Mouse (Mus musculus) kidney, adult 2 months (tissue): ENCODE measurements around the gene Tbcel.

Source experiments
- CTCF ChIP-seq: fragments of 200-500 bp; conservative IDR thresholded peaks from 2 replicates; pipeline ENCODE4 v1.5.1; 2011; ENCODE audit warnings: low read depth, mild to moderate bottlenecking, control low read depth, low read length, moderate library complexity, mixed read lengths; ENCODE audit not compliant: insufficient read depth, insufficient read length
- POLR2A ChIP-seq: fragments of 200-500 bp; IDR thresholded peaks from one replicate; pipeline ENCODE4 v1.6.1; 2011; ENCODE audit warnings: low read depth, low read length, control low read depth

DNA sequence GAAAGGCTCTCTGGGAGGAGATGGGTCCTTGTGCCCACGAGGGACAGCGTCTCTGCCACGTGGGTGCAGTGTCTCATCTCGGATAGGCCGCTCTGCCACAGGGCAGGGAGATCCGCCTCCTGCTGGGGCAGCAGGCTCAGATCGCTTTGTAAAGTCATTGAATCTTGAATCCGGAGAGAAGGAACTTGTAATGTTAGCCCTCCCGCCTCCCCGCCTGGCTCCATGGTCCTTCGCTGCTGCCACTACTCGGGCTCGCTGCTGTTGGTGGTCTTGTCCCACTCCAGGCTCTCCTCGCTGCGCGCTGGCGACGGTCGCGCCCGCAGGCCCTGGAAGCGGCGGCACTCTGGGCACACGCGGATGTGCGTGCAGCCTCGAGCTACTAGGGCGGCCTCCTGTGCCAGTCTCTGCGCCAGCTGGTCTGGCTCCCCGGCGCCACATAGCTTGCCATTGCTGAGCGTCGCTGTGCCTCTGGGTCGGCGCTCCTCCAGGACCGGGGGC, 13.0 kb upstream of the Tbcel start:
- TF ChIP-seq POLR2A (no peak), CTCF (no peak)
